Mouse (Mus musculus): ENCODE results near the gene Lat2. TPM values are rescaled to one million over a fixed set of nuclear protein-coding genes. Genes with fewer than 3 reads are reported as not detected.
"Not testable (repeated sequence)": the region's sequence is repeated elsewhere in the genome, so short reads cannot be mapped to it uniquely, and the experiment has no call there.

Gene Lat2
- polyA plus RNA-seq (2015; fragmentation: Nextera tagmentation; extraction: Ambion mirVana) = 3.0 and 4.0 TPM in 2 replicates

- H3K4me3 ChIP-seq (replicated peaks) = no peak within 1 kb of the TSS
- 80% methylated on average over 7 of the region's 7 CpGs for WGBS
- H3K27me3 ChIP-seq (replicated peaks) = no peaks in the 10 kb centered on the region
- no peaks in the 10 kb centered on the region for H3K9me3 ChIP-seq
- H3K36me3 ChIP-seq = peaks cover 17% of the 10 kb centered on the region
- ATAC-seq (ENCODE audit: insufficient read depth, low FRiP score, low read depth) = no peak
- no peak within 1 kb of the TSS for H3K9ac ChIP-seq
- H3K27ac ChIP-seq = no peak within 1 kb of the TSS
- no peak within 1 kb of the TSS for H3K4me2 ChIP-seq
- H3K4me1 ChIP-seq = no peaks in the 10 kb centered on the region
Measured at GRCm38 (mm10) chr5:134614802-134615201, at the start of gene Lat2. TSS of gene Lat2 (minus strand) at chr5:134615025.

GRCm38 (mm10) chr5:134656708-134657107 is 41.9 kb upstream of the Lat2 start:
- Histone ChIP-seq H3K4me1 (0 out of 2 replicates have a peak, but pooled peaks cover 5% of the 10 kb centered on the region), H3K4me2 (no peak overlapping the region), H3K36me3 (peaks cover 3% of the 10 kb centered on the region; the same call in 1 of the 2 replicates), H3K27ac (no peak overlapping the region), H3K4me3 (replicated peaks) (no peak overlapping the region), H3K9ac (no peak overlapping the region), H3K9me3 (no peaks in the 10 kb centered on the region), H3K27me3 (replicated peaks) (no peaks in the 10 kb centered on the region)
- no peak for ATAC-seq (ENCODE audit: insufficient read depth, low FRiP score, low read depth)
- 75% methylated on average over 4 of the region's 4 CpGs for WGBS

DNA sequence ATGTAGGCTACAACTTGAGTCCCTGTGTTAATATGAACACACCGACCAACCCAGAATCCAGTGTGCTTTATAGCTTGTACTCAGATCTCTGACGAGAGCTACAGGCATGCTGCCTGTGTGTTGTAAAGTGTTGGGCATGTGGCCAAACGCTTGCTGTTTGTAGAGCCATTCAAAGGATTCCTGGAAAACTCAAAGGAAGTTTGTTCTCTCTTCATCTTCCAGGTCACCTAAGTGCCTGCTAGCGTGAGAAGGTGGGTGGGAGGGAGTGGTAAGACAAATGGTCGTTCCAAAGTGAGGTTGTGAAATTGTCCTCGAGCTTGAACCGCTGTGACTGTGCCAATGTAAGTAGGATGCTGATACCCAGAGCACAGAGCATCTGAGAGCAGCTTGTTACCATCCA is 37.2 kb upstream of the Lat2 start:
- no peak for ATAC-seq (ENCODE audit: insufficient read depth, low FRiP score, low read depth)
- H3K4me3 ChIP-seq (replicated peaks) = no peak overlapping the region
- H3K4me2 ChIP-seq = no peak overlapping the region
- no peak overlapping the region for H3K9ac ChIP-seq
- no peak overlapping the region for H3K27ac ChIP-seq
- no peaks in the 10 kb centered on the region for H3K27me3 ChIP-seq (replicated peaks)
- peaks cover 3% of the 10 kb centered on the region; the same call in 1 of the 2 replicates for H3K36me3 ChIP-seq
- WGBS = 34% methylated on average over 7 of the region's 7 CpGs
- no peaks in the 10 kb centered on the region for H3K9me3 ChIP-seq
- 0 out of 2 replicates have a peak, but pooled peaks cover 5% of the 10 kb centered on the region for H3K4me1 ChIP-seq

GRCm38 (mm10) chr5:134650926-134651325 is 36.1 kb upstream of the Lat2 start:
- H3K4me3 ChIP-seq (replicated peaks) = no peak overlapping the region
- H3K36me3 ChIP-seq = no peaks in the 10 kb centered on the region
- 0 out of 2 replicates have a peak, but pooled peaks cover 5% of the 10 kb centered on the region for H3K4me1 ChIP-seq
- H3K4me2 ChIP-seq = no peak overlapping the region
- ATAC-seq (ENCODE audit: insufficient read depth, low FRiP score, low read depth) = no peak
- H3K9ac ChIP-seq = no peak overlapping the region
- WGBS = 60% methylated on average over 5 of the region's 5 CpGs
- no peak overlapping the region for H3K27ac ChIP-seq
- no peaks in the 10 kb centered on the region for H3K27me3 ChIP-seq (replicated peaks)
- H3K9me3 ChIP-seq = no peaks in the 10 kb centered on the region

DNA sequence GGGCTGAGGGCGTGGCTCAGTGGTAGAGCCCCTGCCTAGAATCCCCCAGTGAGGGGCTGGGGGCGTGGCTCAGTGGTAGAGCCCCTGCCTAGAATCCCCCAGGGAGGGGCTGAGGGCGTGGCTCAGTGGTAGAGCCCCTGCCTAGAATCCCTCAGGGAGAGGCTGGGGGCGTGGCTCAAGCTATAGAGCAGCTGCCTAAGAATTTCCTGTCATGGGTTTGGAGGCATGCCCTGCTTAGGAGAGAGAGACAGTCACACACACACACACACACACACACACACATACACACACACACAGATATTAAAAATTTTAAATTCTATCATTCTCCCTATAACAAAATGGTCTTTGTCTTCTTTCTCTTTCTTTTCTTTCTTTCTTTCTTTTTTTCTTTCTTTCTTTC is 34.2 kb upstream of the Lat2 start:
- not testable (repeated sequence) for H3K4me2 ChIP-seq; H3K9ac ChIP-seq; H3K4me3 ChIP-seq (replicated peaks); H3K27me3 ChIP-seq (replicated peaks); ATAC-seq (ENCODE audit: insufficient read depth, low FRiP score, low read depth); H3K36me3 ChIP-seq; H3K9me3 ChIP-seq; H3K27ac ChIP-seq; H3K4me1 ChIP-seq
- 86% methylated on average over 4 of the region's 4 CpGs for WGBS

- 67% methylated on average over 2 of the region's 2 CpGs for WGBS
- H3K4me2 ChIP-seq = no peak overlapping the region
- no peaks in the 10 kb centered on the region for H3K9me3 ChIP-seq
- no peak overlapping the region for H3K9ac ChIP-seq
- no peak overlapping the region for H3K4me3 ChIP-seq (replicated peaks)
- H3K36me3 ChIP-seq = no peaks in the 10 kb centered on the region
- H3K27me3 ChIP-seq (replicated peaks) = no peaks in the 10 kb centered on the region
- H3K27ac ChIP-seq = no peak overlapping the region
- ATAC-seq (ENCODE audit: insufficient read depth, low FRiP score, low read depth) = no peak
- 0 out of 2 replicates have a peak, but pooled peaks cover 9% of the 10 kb centered on the region for H3K4me1 ChIP-seq
Measured at GRCm38 (mm10) chr5:134647394-134647793, 32.6 kb upstream of the Lat2 start.

DNA sequence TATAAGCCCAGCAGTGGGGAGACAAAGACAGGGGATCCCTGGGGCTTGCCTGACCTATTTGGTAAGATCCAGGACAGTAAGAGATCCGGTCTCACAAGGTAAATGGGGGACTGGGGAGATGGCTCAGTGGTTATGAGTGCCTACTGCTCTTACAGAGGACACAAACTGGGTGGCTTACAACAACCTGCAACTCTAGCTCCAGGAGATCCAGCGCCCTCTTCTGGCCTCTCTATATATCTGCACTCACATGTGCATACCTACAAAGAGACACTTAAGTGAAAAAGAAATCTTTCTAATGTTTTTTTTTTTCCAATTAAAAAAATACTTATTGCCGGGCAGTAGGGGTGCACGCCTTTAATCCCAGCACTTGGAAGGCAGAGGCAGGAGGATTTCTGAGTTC is 31.6 kb upstream of the Lat2 start:
- H3K9me3 ChIP-seq = no peaks in the 10 kb centered on the region
- ATAC-seq (ENCODE audit: insufficient read depth, low FRiP score, low read depth) = no peak
- no peak overlapping the region for H3K4me3 ChIP-seq (replicated peaks)
- H3K4me1 ChIP-seq = 0 out of 2 replicates have a peak, but pooled peaks cover 4% of the 10 kb centered on the region
- H3K36me3 ChIP-seq = no peaks in the 10 kb centered on the region
- 69% methylated on average over 4 of the region's 4 CpGs for WGBS
- no peak overlapping the region for H3K4me2 ChIP-seq
- H3K9ac ChIP-seq = no peak overlapping the region
- no peaks in the 10 kb centered on the region for H3K27me3 ChIP-seq (replicated peaks)
- no peak overlapping the region for H3K27ac ChIP-seq

DNA sequence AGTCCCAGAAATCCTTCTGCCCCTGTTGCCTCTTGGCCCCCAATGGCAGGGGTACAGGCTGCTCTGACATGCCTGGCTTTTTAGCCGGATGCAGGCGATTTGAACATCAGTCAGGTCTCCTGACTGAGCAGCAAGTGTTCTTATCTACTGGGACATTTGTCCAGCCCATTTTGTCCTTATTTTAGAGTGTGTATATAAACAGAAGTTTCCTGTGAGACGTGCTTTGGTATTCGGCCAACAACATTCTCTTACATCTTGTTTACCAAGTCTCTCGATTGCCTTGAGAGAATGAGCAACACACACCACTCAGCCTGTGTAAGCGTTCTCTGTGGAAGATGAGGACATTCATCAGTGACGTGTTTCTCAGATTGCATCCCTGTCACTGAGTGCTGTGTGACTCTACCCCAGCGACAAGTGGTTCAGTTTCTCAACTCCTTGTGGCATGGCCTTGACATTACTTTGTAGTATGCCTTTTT is 29.9 kb upstream of the Lat2 start:
- H3K4me1 ChIP-seq = 0 out of 2 replicates have a peak, but pooled peaks cover 5% of the 10 kb centered on the region
- H3K27me3 ChIP-seq (replicated peaks) = no peaks in the 10 kb centered on the region
- no peak overlapping the region for H3K27ac ChIP-seq
- 25% methylated on average over 8 of the region's 8 CpGs for WGBS
- H3K4me3 ChIP-seq (replicated peaks) = no peak overlapping the region
- no peaks in the 10 kb centered on the region for H3K36me3 ChIP-seq
- H3K9ac ChIP-seq = no peak overlapping the region
- H3K4me2 ChIP-seq = no peak overlapping the region
- ATAC-seq (ENCODE audit: insufficient read depth, low FRiP score, low read depth) = no peak; the same call in 1 of the 2 replicates
- H3K9me3 ChIP-seq = no peaks in the 10 kb centered on the region

- Histone ChIP-seq H3K4me2 (no peak overlapping the region), H3K4me1 (0 out of 2 replicates have a peak, but pooled peaks cover 8% of the 10 kb centered on the region), H3K36me3 (no peaks in the 10 kb centered on the region), H3K9me3 (no peaks in the 10 kb centered on the region), H3K27me3 (replicated peaks) (no peaks in the 10 kb centered on the region), H3K27ac (no peak overlapping the region), H3K4me3 (replicated peaks) (no peak overlapping the region), H3K9ac (no peak overlapping the region)
- WGBS = 70% methylated on average over 1 of the region's 1 CpGs
- ATAC-seq (ENCODE audit: insufficient read depth, low FRiP score, low read depth) = no peak
Measured at GRCm38 (mm10) chr5:134644121-134644520, 29.3 kb upstream of the Lat2 start.

DNA sequence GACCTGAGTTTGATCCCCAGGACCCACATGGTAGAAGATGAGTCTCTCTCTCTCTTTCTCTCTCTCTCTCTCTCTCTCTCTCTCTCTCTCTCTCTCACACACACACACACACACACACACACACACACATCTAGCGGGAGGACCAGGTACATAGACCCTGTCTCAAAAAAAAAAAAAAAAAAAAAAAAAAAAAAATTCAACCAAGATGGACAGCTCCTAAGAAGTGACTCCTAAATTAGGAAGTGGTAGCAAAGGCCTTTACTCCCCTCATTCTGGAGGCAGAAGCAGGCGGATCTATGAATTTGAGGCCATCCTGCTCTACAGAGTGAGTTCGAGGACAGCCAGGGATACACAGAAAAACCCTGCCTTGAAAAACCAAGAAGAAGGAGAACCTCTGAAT is 25.5 kb upstream of the Lat2 start:
- H3K4me2 ChIP-seq = no peak overlapping the region
- H3K27ac ChIP-seq = no peak overlapping the region
- H3K9ac ChIP-seq = no peak overlapping the region
- WGBS = 78% methylated on average over 3 of the region's 3 CpGs
- H3K27me3 ChIP-seq (replicated peaks) = no peaks in the 10 kb centered on the region
- no peak overlapping the region for H3K4me3 ChIP-seq (replicated peaks)
- H3K4me1 ChIP-seq = peaks cover 10% of the 10 kb centered on the region; the same call in 1 of the 2 replicates
- no peak for ATAC-seq (ENCODE audit: insufficient read depth, low FRiP score, low read depth)
- no peaks in the 10 kb centered on the region for H3K9me3 ChIP-seq
- peaks cover 3% of the 10 kb centered on the region for H3K36me3 ChIP-seq

DNA sequence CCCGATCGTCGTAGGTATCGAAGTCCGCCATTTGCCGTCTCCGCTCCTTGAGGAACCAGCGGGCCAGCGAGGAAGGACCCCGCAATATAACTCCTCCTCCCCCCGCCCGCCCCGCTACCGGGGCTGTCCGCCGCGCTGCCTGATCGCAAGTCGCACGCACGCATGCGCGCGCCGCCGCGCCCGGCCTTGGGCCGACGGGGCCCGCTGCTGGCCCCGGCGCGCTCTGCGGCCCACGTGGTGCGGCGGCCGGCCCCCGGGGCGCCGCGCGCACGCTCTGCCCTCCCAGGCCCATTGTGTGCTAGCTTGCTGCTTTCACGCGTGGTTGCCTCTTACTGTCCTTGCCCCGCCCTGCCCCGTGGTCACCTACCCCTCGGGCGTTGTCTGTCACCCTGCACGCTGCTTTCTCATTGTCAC is 24.5 kb upstream of the Lat2 start, which contains the start of gene Eif4h:
Gene Eif4h, minus strand, starts transcription at position 222 of the 414 bp plus-strand sequence.
- Histone ChIP-seq H3K9ac (peak within 1 kb of the TSS; percentile 92), H3K36me3 (peaks cover 9% of the 10 kb centered on the region), H3K27me3 (replicated peaks) (no peaks in the 10 kb centered on the region), H3K4me2 (peak within 1 kb of the TSS; percentile 82), H3K27ac (peak within 1 kb of the TSS; percentile 95), H3K4me1 (peaks cover 6% of the 10 kb centered on the region; the same call in 1 of the 2 replicates), H3K9me3 (no peaks in the 10 kb centered on the region), H3K4me3 (replicated peaks) (peak within 1 kb of the TSS; percentile 68)
- under 1% methylated on average over 52 of the region's 52 CpGs for WGBS
- ATAC-seq (ENCODE audit: insufficient read depth, low FRiP score, low read depth) = peak; percentile 93

DNA sequence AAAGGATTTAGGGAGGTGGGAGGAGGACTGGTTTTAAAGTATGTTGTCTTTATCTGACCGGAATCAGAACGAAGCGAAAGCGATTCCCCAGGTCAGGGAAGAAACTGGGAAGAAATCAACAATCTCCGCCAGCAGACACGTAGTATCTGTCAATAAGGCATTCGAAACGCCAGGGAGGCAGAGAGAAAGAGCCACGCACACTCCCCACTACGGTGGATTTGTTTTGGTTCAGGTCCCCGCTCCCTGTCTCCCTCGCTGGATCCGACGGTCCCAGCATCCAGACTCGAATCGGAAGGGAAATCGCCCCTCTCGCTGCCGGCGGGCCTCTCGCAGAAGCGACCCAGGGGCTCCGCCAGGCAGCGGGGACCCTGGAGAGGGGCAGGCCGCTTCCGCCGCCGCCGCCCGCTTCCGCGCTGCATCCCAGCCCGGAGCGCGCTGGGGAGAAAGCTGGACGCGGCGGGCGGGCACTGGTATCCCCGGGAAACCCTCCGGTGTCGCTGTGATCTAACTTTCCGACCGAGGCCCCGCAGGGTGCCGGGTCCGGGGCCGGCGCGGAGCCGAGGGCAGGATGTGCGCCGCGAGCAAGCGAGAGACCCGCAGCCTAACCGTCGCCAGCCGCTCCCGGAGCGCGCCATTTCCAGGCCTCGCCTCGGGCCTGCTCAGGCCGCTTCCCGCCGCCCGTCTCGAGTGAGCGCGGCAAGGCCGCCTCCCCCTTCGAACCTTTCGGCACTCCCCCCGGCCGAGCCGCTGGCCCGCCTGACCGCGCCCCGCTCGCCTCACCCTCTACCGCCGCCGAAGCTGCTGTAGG is 23.8 kb upstream of the Lat2 start:
- no peaks in the 10 kb centered on the region for H3K9me3 ChIP-seq
- peak overlapping the region; percentile 92 for H3K9ac ChIP-seq
- no peaks in the 10 kb centered on the region for H3K27me3 ChIP-seq (replicated peaks)
- peak overlapping the region; percentile 68 for H3K4me3 ChIP-seq (replicated peaks)
- H3K4me1 ChIP-seq = peaks cover 6% of the 10 kb centered on the region; the same call in 1 of the 2 replicates
- H3K4me2 ChIP-seq = peak overlapping the region; percentile 67
- H3K27ac ChIP-seq = peak overlapping the region; percentile 95
- peaks cover 13% of the 10 kb centered on the region for H3K36me3 ChIP-seq
- peak; percentile 76 for ATAC-seq (ENCODE audit: insufficient read depth, low FRiP score, low read depth)
- under 1% methylated on average over 84 of the region's 85 CpGs for WGBS

All from stomach, embryonic 15.5 days (tissue).